Mouse (Mus musculus) stomach, embryonic 15.5 days (tissue): ENCODE measurements at regions not wholly inside any gene's neighbourhood (a gene's known extent, or its start where the extent isn't known, plus 50 kb on each side); places are given as distances from the start of the nearest gene placed in this dataset.
A peak's percentile ranks its signal among the peaks of the same experiment; 100 is the strongest.

Experiments used
- ATAC-seq: fragments of 200-750 bp; cut with Nextera tagmentation; 2 replicates; pipeline ENCODE4 v1.8.0; 2017; ENCODE audit warnings: low read depth, moderate number of reproducible peaks, moderate TSS enrichment; ENCODE audit not compliant: insufficient read depth, low FRiP score
- H3K27ac ChIP-seq: fragments of 300-500 bp; sonication (generic); 2 replicates; pipeline ENCODE4 v1.5.1; 2015; ENCODE audit warnings: mild to moderate bottlenecking, inconsistent platforms
- H3K27me3 ChIP-seq: fragments of 300-500 bp; sonication (generic); replicated peaks from 2 replicates; pipeline ENCODE4 v1.6.1; 2015; ENCODE audit warnings: inconsistent platforms
- H3K36me3 ChIP-seq: fragments of 300-500 bp; sonication (generic); 2 replicates; pipeline ENCODE4 v1.6.1; 2015; ENCODE audit warnings: inconsistent platforms
- H3K4me1 ChIP-seq: fragments of 300-500 bp; sonication (generic); 2 replicates; pipeline ENCODE4 v1.6.1; 2015; ENCODE audit warnings: inconsistent platforms
- H3K4me2 ChIP-seq: fragments of 300-500 bp; sonication (generic); 2 replicates; pipeline ENCODE4 v1.6.1; 2015; ENCODE audit warnings: mild to moderate bottlenecking, inconsistent platforms
- H3K4me3 ChIP-seq: fragments of 300-500 bp; sonication (generic); replicated peaks from 2 replicates; pipeline ENCODE4 v1.5.1; 2015; ENCODE audit warnings: inconsistent platforms
- H3K9ac ChIP-seq: fragments of 300-500 bp; sonication (generic); 2 replicates; pipeline ENCODE4 v1.6.1; 2015; ENCODE audit warnings: inconsistent platforms
- H3K9me3 ChIP-seq: fragments of 300-500 bp; sonication (generic); 2 replicates; pipeline ENCODE4 v1.6.1; 2016; ENCODE audit warnings: inconsistent platforms
- WGBS: fragments of 180-500 bp; shearing (Covaris S2); methylation state at CpG from one replicate; pipeline ENCODE4 v1.1.7; 2015; 5-methylcytosine and 5-hydroxymethylcytosine counted together

- Histone ChIP-seq H3K27me3 (no peaks in the 10 kb centered on the region), H3K27ac (no peak overlapping the region), H3K9ac (no peak overlapping the region), H3K4me2 (no peak overlapping the region), H3K9me3 (no peaks in the 10 kb centered on the region), H3K36me3 (no peaks in the 10 kb centered on the region), H3K4me3 (no peak overlapping the region), H3K4me1 (no peaks in the 10 kb centered on the region)
- no peak for ATAC-seq
- WGBS, result 82% methylated on average over 6 of the region's 6 CpGs
These were observed 240.3 kb upstream of the Dusp10 start for GRCm38 (mm10) chr1:183772844-183773243.

- Histone ChIP-seq H3K36me3 (no peaks in the 10 kb centered on the region), H3K27ac (no peak overlapping the region), H3K9ac (no peak overlapping the region), H3K27me3 (no peaks in the 10 kb centered on the region), H3K4me2 (no peak overlapping the region), H3K9me3 (no peaks in the 10 kb centered on the region), H3K4me3 (no peak overlapping the region), H3K4me1 (0 out of 2 replicates have a peak, but pooled peaks cover 3% of the 10 kb centered on the region)
- WGBS, result 79% methylated on average over 9 of the region's 9 CpGs
- no peak for ATAC-seq
These were observed 232.9 kb upstream of the Dusp10 start for GRCm38 (mm10) chr1:183780180-183780579.

- no peak for ATAC-seq
- Histone ChIP-seq H3K4me3 (no peak overlapping the region), H3K4me2 (no peak overlapping the region), H3K36me3 (no peaks in the 10 kb centered on the region), H3K27me3 (no peaks in the 10 kb centered on the region), H3K9me3 (no peaks in the 10 kb centered on the region), H3K9ac (no peak overlapping the region), H3K4me1 (0 out of 2 replicates have a peak, but pooled peaks cover 3% of the 10 kb centered on the region), H3K27ac (no peak overlapping the region)
- 41% methylated on average over 4 of the region's 4 CpGs for WGBS
These were observed 232.3 kb upstream of the Dusp10 start for GRCm38 (mm10) chr1:183780779-183781178.

- peak; percentile 47; the same call in 1 of the 2 replicates for ATAC-seq
- no peaks in the 10 kb centered on the region for H3K27me3 ChIP-seq
- 70% methylated on average over 8 of the region's 8 CpGs for WGBS
These were observed 229.5 kb upstream of the Dusp10 start for GRCm38 (mm10) chr1:183783440-183784130.

GRCm38 (mm10) chr1:183792230-183792813, 220.8 kb upstream of the Dusp10 start:
- Histone ChIP-seq H3K4me1 (peaks cover 6% of the 10 kb centered on the region; the same call in 1 of the 2 replicates), H3K9me3 (no peaks in the 10 kb centered on the region), H3K27ac (no peak overlapping the region), H3K9ac (no peak overlapping the region), H3K27me3 (no peaks in the 10 kb centered on the region), H3K36me3 (no peaks in the 10 kb centered on the region), H3K4me2 (no peak overlapping the region), H3K4me3 (no peak overlapping the region)
- WGBS, result 88% methylated on average over 7 of the region's 7 CpGs
- ATAC-seq, result no peak

More at GRCm38 (mm10) chr1:183783440-183784130, 229.5 kb upstream of the Dusp10 start:
- H3K9me3 ChIP-seq, result no peaks in the 10 kb centered on the region
- H3K4me1 ChIP-seq, result 0 out of 2 replicates have a peak, but pooled peaks cover 3% of the 10 kb centered on the region
- no peaks in the 10 kb centered on the region for H3K36me3 ChIP-seq
- no peak overlapping the region for H3K27ac ChIP-seq
- no peak overlapping the region for H3K9ac ChIP-seq
- no peak overlapping the region for H3K4me3 ChIP-seq
- H3K4me2 ChIP-seq, result no peak overlapping the region

- no peaks in the 10 kb centered on the region for H3K36me3 ChIP-seq
- peaks cover 6% of the 10 kb centered on the region; the same call in 1 of the 2 replicates for H3K4me1 ChIP-seq
- H3K9ac ChIP-seq, result no peak overlapping the region
- no peaks in the 10 kb centered on the region for H3K9me3 ChIP-seq
- H3K4me2 ChIP-seq, result no peak overlapping the region
- H3K4me3 ChIP-seq, result no peak overlapping the region
- 73% methylated on average over 4 of the region's 4 CpGs for WGBS
- no peaks in the 10 kb centered on the region for H3K27me3 ChIP-seq
- ATAC-seq, result peak; percentile 18; the same call in 1 of the 2 replicates
- no peak overlapping the region for H3K27ac ChIP-seq
These were observed 219.8 kb upstream of the Dusp10 start for GRCm38 (mm10) chr1:183793324-183793723.

GRCm38 (mm10) chr1:183793913-183794445, 219.1 kb upstream of the Dusp10 start:
- H3K9ac ChIP-seq, result no peak overlapping the region
- no peak overlapping the region; the same call in 1 of the 2 replicates for H3K27ac ChIP-seq
- H3K4me3 ChIP-seq, result no peak overlapping the region
- 19% methylated on average over 8 of the region's 8 CpGs for WGBS
- no peak overlapping the region for H3K4me2 ChIP-seq
- no peaks in the 10 kb centered on the region for H3K9me3 ChIP-seq
- no peaks in the 10 kb centered on the region for H3K36me3 ChIP-seq
- 0 out of 2 replicates have a peak, but pooled peaks have one; percentile 31 for ATAC-seq
- H3K27me3 ChIP-seq, result no peaks in the 10 kb centered on the region
- H3K4me1 ChIP-seq, result peaks cover 6% of the 10 kb centered on the region; the same call in 1 of the 2 replicates

- Histone ChIP-seq H3K9ac (no peak overlapping the region), H3K4me2 (no peak overlapping the region), H3K36me3 (no peaks in the 10 kb centered on the region), H3K4me1 (no peaks in the 10 kb centered on the region), H3K4me3 (no peak overlapping the region), H3K27ac (no peak overlapping the region), H3K27me3 (no peaks in the 10 kb centered on the region), H3K9me3 (no peaks in the 10 kb centered on the region)
- 66% methylated on average over 4 of the region's 4 CpGs for WGBS
- ATAC-seq, result no peak
These were observed 210.8 kb upstream of the Dusp10 start for GRCm38 (mm10) chr1:183802351-183802750.

- ATAC-seq, result no peak
- H3K9me3 ChIP-seq, result no peaks in the 10 kb centered on the region
- no peak overlapping the region for H3K9ac ChIP-seq
- no peak overlapping the region for H3K4me2 ChIP-seq
- H3K4me1 ChIP-seq, result no peaks in the 10 kb centered on the region
- WGBS, result 77% methylated on average over 5 of the region's 5 CpGs
- H3K4me3 ChIP-seq, result no peak overlapping the region
- H3K27ac ChIP-seq, result no peak overlapping the region
- no peaks in the 10 kb centered on the region for H3K27me3 ChIP-seq
- no peaks in the 10 kb centered on the region for H3K36me3 ChIP-seq
These were observed 209.7 kb upstream of the Dusp10 start for GRCm38 (mm10) chr1:183803357-183803756.

GRCm38 (mm10) chr1:183803826-183804225, 209.3 kb upstream of the Dusp10 start:
- ATAC-seq, result no peak
- 74% methylated on average over 1 of the region's 1 CpGs for WGBS
- Histone ChIP-seq H3K9me3 (no peaks in the 10 kb centered on the region), H3K27me3 (no peaks in the 10 kb centered on the region), H3K9ac (no peak overlapping the region), H3K27ac (no peak overlapping the region), H3K4me3 (no peak overlapping the region), H3K4me1 (no peaks in the 10 kb centered on the region), H3K4me2 (no peak overlapping the region), H3K36me3 (no peaks in the 10 kb centered on the region)

GRCm38 (mm10) chr1:183804295-183804694, 208.8 kb upstream of the Dusp10 start:
- no peak overlapping the region for H3K27ac ChIP-seq
- no peak overlapping the region for H3K4me2 ChIP-seq
- 70% methylated on average over 2 of the region's 2 CpGs for WGBS
- H3K36me3 ChIP-seq, result no peaks in the 10 kb centered on the region
- H3K4me1 ChIP-seq, result no peaks in the 10 kb centered on the region
- ATAC-seq, result no peak
- H3K4me3 ChIP-seq, result no peak overlapping the region
- no peak overlapping the region for H3K9ac ChIP-seq
- no peaks in the 10 kb centered on the region for H3K27me3 ChIP-seq
- H3K9me3 ChIP-seq, result no peaks in the 10 kb centered on the region
